Mouse (Mus musculus) megakaryocyte, adult 5-6 weeks (primary cell): ENCODE results near the gene Krtap1-4. TPM values are rescaled to one million over a fixed set of nuclear protein-coding genes. Genes with fewer than 3 reads are reported as not detected.
"Not testable (repeated sequence)": the region's sequence is repeated elsewhere in the genome, so short reads cannot be mapped to it uniquely, and the experiment has no call there.

Experiments used
- ATAC-seq: 2 replicates; pipeline ENCODE4 v1.8.0; 2016; ENCODE audit warnings: mild to moderate bottlenecking, inconsistent platforms; ENCODE audit not compliant: poor library complexity, severe bottlenecking
- total RNA-seq, 2 experiments: library from RNA; stranded (forward) in 1 of 2; stranded (reverse) in 1 of 2; fragments of 153-499, 151-499 nt in 1 of 2; fragments of 221-1000, 200-1000 nt in 1 of 2; gene quantifications; 2 replicates each; pipeline versions ENCODE4 v1.2.3 to v1.2.4; 2015 to 2017

The Krtap1-4 gene
- total RNA-seq (2015) (not detected in 2 replicates), total RNA-seq (2017) (not detected in 2 replicates)

GRCm38 (mm10) chr11:99583245-99583704, at the start of gene Krtap1-4:
Gene Krtap1-4 (minus strand): TSS chr11:99583654.
- no peak for ATAC-seq

- ATAC-seq, result no peak
Measured at GRCm38 (mm10) chr11:99630890-99631289, 47.4 kb upstream of the Krtap1-4 start.

GRCm38 (mm10) chr11:99628138-99628537, 44.7 kb upstream of the Krtap1-4 start, which contains the start of gene Krtap4-1:
Gene Krtap4-1 (minus strand): TSS chr11:99628238.
- ATAC-seq, result no peak

- no peak for ATAC-seq
Measured at GRCm38 (mm10) chr11:99620335-99620734, 36.9 kb upstream of the Krtap1-4 start, which contains the start of gene Gm11562. Gene Gm11562 (minus strand): TSS chr11:99620435.

- no peak for ATAC-seq
Measured at GRCm38 (mm10) chr11:99614796-99615363, 31.4 kb upstream of the Krtap1-4 start, which contains the start of gene Krtap2-4. Gene Krtap2-4 (minus strand): TSS chr11:99614846.

GRCm38 (mm10) chr11:99610089-99610488, 26.6 kb upstream of the Krtap1-4 start, which contains the start of gene Gm11937:
Gene Gm11937 (minus strand): TSS chr11:99610189.
- not testable (repeated sequence) for ATAC-seq

GRCm38 (mm10) chr11:99609126-99609525, 25.7 kb upstream of the Krtap1-4 start:
- ATAC-seq, result no peak

GRCm38 (mm10) chr11:99603208-99603607, 19.8 kb upstream of the Krtap1-4 start, which contains the start of gene Gm11938:
Gene Gm11938 (minus strand): TSS chr11:99603308.
- ATAC-seq, result not testable (repeated sequence)

GRCm38 (mm10) chr11:99597742-99598141, 14.3 kb upstream of the Krtap1-4 start, which contains the start of gene Krtap9-3:
Gene Krtap9-3 (minus strand): TSS chr11:99598105.
- ATAC-seq, result not testable (repeated sequence)

GRCm38 (mm10) chr11:99590981-99591380, 7.5 kb upstream of the Krtap1-4 start, which contains the start of gene Krtap1-3:
Gene Krtap1-3 (minus strand): TSS chr11:99591339.
- ATAC-seq, result no peak

GRCm38 (mm10) chr11:99585096-99585495, 1.6 kb upstream of the Krtap1-4 start:
- ATAC-seq, result no peak

GRCm38 (mm10) chr11:99581564-99581963, 1.9 kb downstream of the Krtap1-4 start:
- ATAC-seq, result no peak

- ATAC-seq, result no peak
Measured at GRCm38 (mm10) chr11:99581051-99581450, 2.4 kb downstream of the Krtap1-4 start.

- ATAC-seq, result no peak
Measured at GRCm38 (mm10) chr11:99580636-99581035, 2.8 kb downstream of the Krtap1-4 start, which contains the start of gene Krtap1-5. Gene Krtap1-5 (minus strand): TSS chr11:99581016.

- ATAC-seq, result peak; percentile 82
Measured at GRCm38 (mm10) chr11:99574106-99574505, 9.3 kb downstream of the Krtap1-4 start.

GRCm38 (mm10) chr11:99573164-99573563, 10.3 kb downstream of the Krtap1-4 start:
- no peak for ATAC-seq

- ATAC-seq, result no peak
Measured at GRCm38 (mm10) chr11:99566530-99566929, 16.9 kb downstream of the Krtap1-4 start, which contains the start of gene Krtap3-1. Gene Krtap3-1 (minus strand): TSS chr11:99566630.

- no peak for ATAC-seq
Measured at GRCm38 (mm10) chr11:99562580-99562979, 20.9 kb downstream of the Krtap1-4 start.

- no peak for ATAC-seq
Measured at GRCm38 (mm10) chr11:99559366-99559765, 24.1 kb downstream of the Krtap1-4 start, which contains the start of gene Gm11939. Gene Gm11939 (minus strand): TSS chr11:99559466.

- no peak for ATAC-seq
Measured at GRCm38 (mm10) chr11:99557976-99558745, 25.3 kb downstream of the Krtap1-4 start.

- ATAC-seq, result no peak
Measured at GRCm38 (mm10) chr11:99556753-99557152, 26.7 kb downstream of the Krtap1-4 start, which contains the start of gene Krtap3-2. Gene Krtap3-2 (minus strand): TSS chr11:99556853.
